In genomic region chr15:18821114-18821756, GRCm38 (mm10) we compare ENCODE assay signal across 8 mouse cellular contexts. TPM values are rescaled to one million over a fixed set of nuclear protein-coding genes. Genes with fewer than 3 reads are reported as not detected.
DNase-seq lines count a peak whose midpoint lies in the region; ATAC-seq and TF ChIP-seq lines count a peak whose summit lies in the region.

No protein-coding gene starts in this region.

- 20% methylated on average over 10 of the region's 10 CpGs for WGBS in embryonic facial prominence, embryonic 11.5 days
- WGBS in kidney, embryonic 14.5 days, result 23% methylated on average over 10 of the region's 10 CpGs
- whole genome bisulfite sequencing in limb, embryonic 14.5 days, result 22% methylated on average over 10 of the region's 10 CpGs
- WGBS in midbrain, postnatal 0 days, result 20% methylated on average over 10 of the region's 10 CpGs

- H3K4me2 ChIP-seq in embryonic facial prominence, embryonic 11.5 days (ENCODE audit: low read depth, low read length), result no peak overlapping the region
- H3K4me2 ChIP-seq in kidney, embryonic 14.5 days (replicated peaks; ENCODE audit: low read depth, low read length), result no peak overlapping the region
- H3K4me2 ChIP-seq in limb, embryonic 14.5 days (replicated peaks; ENCODE audit: low read depth, low read length, severe bottlenecking), result no peak overlapping the region
- H3K4me2 ChIP-seq in midbrain, postnatal 0 days (ENCODE audit: low read depth, low read length, poor library complexity, severe bottlenecking), result peak overlapping the region; percentile 54

- no peaks in the 10 kb centered on the region for H3K36me3 ChIP-seq in embryonic facial prominence, embryonic 11.5 days (replicated peaks; ENCODE audit: control insufficient read depth, insufficient read depth, low read depth, low read length)
- H3K36me3 ChIP-seq in kidney, embryonic 14.5 days (ENCODE audit: control insufficient read depth, insufficient read depth, low read length), result no peaks in the 10 kb centered on the region
- H3K36me3 ChIP-seq in limb, embryonic 14.5 days (ENCODE audit: control insufficient read depth, insufficient read depth, low read length), result no peaks in the 10 kb centered on the region
- no peaks in the 10 kb centered on the region for H3K36me3 ChIP-seq in midbrain, postnatal 0 days (ENCODE audit: insufficient read depth, low read length)

- DNase-seq in 416B (ENCODE audit: low read depth), result peak; percentile 87
- DNase-seq in adrenal gland, postnatal 25 days, result peak; percentile 77
- DNase-seq in embryonic facial prominence, embryonic 11.5 days (ENCODE audit: low spot score), result peak; percentile 90
- DNase-seq in heart, adult 8-10 months (ENCODE audit: low spot score), result peak; percentile 43
- peak; percentile 80 for DNase-seq in limb, embryonic 14.5 days (ENCODE audit: low spot score)
- peak; percentile 94 for DNase-seq in midbrain, postnatal 0 days (ENCODE audit: low spot score)
- DNase-seq in spleen, postnatal 14 days (ENCODE audit: low spot score in 2 of 2), result peak; percentile 7 to 35

- no peaks in the 10 kb centered on the region for H3K4me1 ChIP-seq in embryonic facial prominence, embryonic 11.5 days (ENCODE audit: control insufficient read depth, insufficient read depth, low read length)
- no peaks in the 10 kb centered on the region for H3K4me1 ChIP-seq in kidney, embryonic 14.5 days (ENCODE audit: control insufficient read depth, insufficient read depth, low read length)
- H3K4me1 ChIP-seq in limb, embryonic 14.5 days (ENCODE audit: control insufficient read depth, insufficient read depth, low read length), result no peaks in the 10 kb centered on the region
- no peaks in the 10 kb centered on the region for H3K4me1 ChIP-seq in midbrain, postnatal 0 days (ENCODE audit: insufficient read depth, low read length)

- no peak for TF ChIP-seq POLR2A in limb, embryonic 14.5 days (IDR thresholded peaks at IDR 0.05; ENCODE audit: borderline replicate concordance, extremely low read depth, insufficient read depth, insufficient read length)

- no peak overlapping the region for H3K4me3 ChIP-seq in embryonic facial prominence, embryonic 11.5 days (ENCODE audit: low read depth, low read length)
- H3K4me3 ChIP-seq in kidney, embryonic 14.5 days (ENCODE audit: low read length), result no peak overlapping the region
- H3K4me3 ChIP-seq in limb, embryonic 14.5 days (replicated peaks; ENCODE audit: low read length), result no peak overlapping the region
- peak overlapping the region; percentile 46 for H3K4me3 ChIP-seq in midbrain, postnatal 0 days (ENCODE audit: low read depth, low read length)

- no peaks in the 10 kb centered on the region for H3K27me3 ChIP-seq in embryonic facial prominence, embryonic 11.5 days (ENCODE audit: control insufficient read depth, insufficient read depth, low read length)
- H3K27me3 ChIP-seq in kidney, embryonic 14.5 days (ENCODE audit: control insufficient read depth, insufficient read depth, low read length), result no peaks in the 10 kb centered on the region
- H3K27me3 ChIP-seq in limb, embryonic 14.5 days (ENCODE audit: control insufficient read depth, insufficient read depth, low read length), result no peaks in the 10 kb centered on the region
- no peaks in the 10 kb centered on the region for H3K27me3 ChIP-seq in midbrain, postnatal 0 days (ENCODE audit: insufficient read depth, low read length)

- peak; percentile 100 for TF ChIP-seq CTCF in midbrain, postnatal 0 days (IDR thresholded peaks at IDR 0.05)

- no peaks in the 10 kb centered on the region for H3K9me3 ChIP-seq in embryonic facial prominence, embryonic 11.5 days (replicated peaks; ENCODE audit: control insufficient read depth, low read length)
- no peaks in the 10 kb centered on the region for H3K9me3 ChIP-seq in kidney, embryonic 14.5 days (ENCODE audit: control insufficient read depth, low read length)
- H3K9me3 ChIP-seq in limb, embryonic 14.5 days (ENCODE audit: control insufficient read depth, low read length), result no peaks in the 10 kb centered on the region
- H3K9me3 ChIP-seq in midbrain, postnatal 0 days (ENCODE audit: low read length), result no peaks in the 10 kb centered on the region

- H3K27ac ChIP-seq in embryonic facial prominence, embryonic 11.5 days (replicated peaks; ENCODE audit: low read depth, low read length), result no peak overlapping the region
- no peak overlapping the region for H3K27ac ChIP-seq in kidney, embryonic 14.5 days (ENCODE audit: low read depth, low read length)
- H3K27ac ChIP-seq in limb, embryonic 14.5 days (replicated peaks; ENCODE audit: low read depth, low read length), result no peak overlapping the region
- no peak overlapping the region for H3K27ac ChIP-seq in midbrain, postnatal 0 days (ENCODE audit: low read depth, low read length)

- H3K9ac ChIP-seq in embryonic facial prominence, embryonic 11.5 days (replicated peaks; ENCODE audit: low read length), result no peak overlapping the region
- no peak overlapping the region for H3K9ac ChIP-seq in kidney, embryonic 14.5 days (ENCODE audit: low read depth, low read length)
- H3K9ac ChIP-seq in limb, embryonic 14.5 days (ENCODE audit: low read depth, low read length, severe bottlenecking), result no peak overlapping the region
- no peak overlapping the region for H3K9ac ChIP-seq in midbrain, postnatal 0 days (replicated peaks; ENCODE audit: low read length, poor library complexity, severe bottlenecking)

- 0 out of 2 replicates have a peak, but pooled peaks have one; percentile 14 for ATAC-seq in embryonic facial prominence, embryonic 11.5 days (replicated peaks; ENCODE audit: insufficient number of reproducible peaks, low FRiP score, low TSS enrichment, low read depth)
- ATAC-seq in kidney, embryonic 14.5 days (ENCODE audit: low FRiP score, low TSS enrichment), result peak; percentile 83
- ATAC-seq in limb, embryonic 14.5 days (ENCODE audit: low FRiP score, low read depth), result peak; percentile 73
- peak; percentile 69 for ATAC-seq in midbrain, postnatal 0 days (ENCODE audit: low FRiP score)

RNA-seq across cellular contexts. Expression of gene Cdh10, which starts 2.5 kb away (rescaled TPM):
- 0.12 TPM in 1 of 2 replicates, not detected in the other for total RNA-seq in adrenal gland, postnatal 25 days (2021)
- 4.6 and 5.4 TPM in 2 replicates for polyA plus RNA-seq in embryonic facial prominence, embryonic 11.5 days (2014; fragmentation: Nextera tagmentation; extraction: Ambion mirVana)
- under 1 TPM in 1 of 4 experiments, not detected in 3; 0.08 TPM for total RNA-seq in heart, adult 8-10 months (2022)
- polyA plus RNA-seq in kidney, embryonic 14.5 days (2014; fragmentation: Nextera tagmentation; extraction: Ambion mirVana), result 0.59 and 0.87 TPM in 2 replicates
- polyA plus RNA-seq in limb, embryonic 14.5 days (2012; rRNA removed), result 3.9 and 4.8 TPM in 2 replicates
- polyA plus RNA-seq in limb, embryonic 14.5 days (2014; fragmentation: Nextera tagmentation; extraction: Ambion mirVana), result 3.6 and 3.9 TPM in 2 replicates
- 44.1 and 44.9 TPM in 2 replicates for total RNA-seq in midbrain, postnatal 0 days (2014; rRNA removed)
- 24.4 and 27.5 TPM in 2 replicates for polyA plus RNA-seq in midbrain, postnatal 0 days (2015; fragmentation: Nextera tagmentation; extraction: Ambion mirVana)

Comparison
In these comparisons a context has a peak if more than half of its experiments do, and no peak if none do; other contexts are left out.
1. DNase-seq: peak in every context shown above with its lines; median percentile 94 in midbrain, postnatal 0 days; 90 in embryonic facial prominence, embryonic 11.5 days; 87 in 416B; 80 in limb, embryonic 14.5 days; 77 in adrenal gland, postnatal 25 days; 43 in heart, adult 8-10 months; 21 in spleen, postnatal 14 days.
2. ATAC-seq: peak in every context shown above with its lines; median percentile 83 in kidney, embryonic 14.5 days; 73 in limb, embryonic 14.5 days; 69 in midbrain, postnatal 0 days; 14 in embryonic facial prominence, embryonic 11.5 days.